Mouse (Mus musculus) spleen, postnatal 36 days (tissue): ENCODE measurements around the gene Dnajc7.
A peak's percentile ranks its signal among the peaks of the same experiment; 100 is the strongest.
"Not testable (repeated sequence)": the region's sequence is repeated elsewhere in the genome, so short reads cannot be mapped to it uniquely, and the experiment has no call there.

ENCODE experiments used
- DNase-seq, 2 experiments: peaks; one replicate each; pipeline ENCODE4 v3.0.0; 2022; ENCODE audit warnings: low spot score in 2 of 2, mixed read lengths in 1 of 2

Dnajc7 gene

GRCm38 (mm10) chr11:100619982-100620381 is at the start of gene Dnajc7:
Gene Dnajc7 (minus strand): TSS chr11:100620168.
- DNase-seq, result no peak

GRCm38 (mm10) chr11:100659806-100660205 is 39.8 kb upstream of the Dnajc7 start:
- no peak for DNase-seq

- DNase-seq, result no peak
Measured at GRCm38 (mm10) chr11:100656458-100656857, 36.5 kb upstream of the Dnajc7 start.

DNA sequence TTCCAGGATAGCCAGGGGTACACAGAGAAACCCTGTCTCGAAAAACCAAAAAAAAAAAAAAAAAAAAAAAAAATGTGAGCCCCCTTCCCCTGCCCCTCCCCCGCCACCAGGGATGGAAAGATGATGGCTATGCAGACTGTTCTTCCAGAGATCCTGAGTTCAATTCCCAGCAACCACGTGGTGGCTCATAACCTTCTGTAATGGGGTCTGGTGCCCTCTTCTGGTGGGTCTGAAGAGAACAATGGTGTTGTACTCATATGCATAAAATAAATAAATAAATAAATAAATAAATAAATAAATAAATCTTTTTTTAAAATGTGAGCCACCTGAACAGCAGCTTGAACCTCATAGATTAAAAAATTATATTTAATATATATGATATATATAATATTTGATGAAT is 35.6 kb upstream of the Dnajc7 start:
- DNase-seq, result not testable (repeated sequence)

GRCm38 (mm10) chr11:100651748-100652147 is 31.8 kb upstream of the Dnajc7 start:
- DNase-seq, result no peak

GRCm38 (mm10) chr11:100651205-100651604 is 31.2 kb upstream of the Dnajc7 start:
- DNase-seq, result no peak

DNA sequence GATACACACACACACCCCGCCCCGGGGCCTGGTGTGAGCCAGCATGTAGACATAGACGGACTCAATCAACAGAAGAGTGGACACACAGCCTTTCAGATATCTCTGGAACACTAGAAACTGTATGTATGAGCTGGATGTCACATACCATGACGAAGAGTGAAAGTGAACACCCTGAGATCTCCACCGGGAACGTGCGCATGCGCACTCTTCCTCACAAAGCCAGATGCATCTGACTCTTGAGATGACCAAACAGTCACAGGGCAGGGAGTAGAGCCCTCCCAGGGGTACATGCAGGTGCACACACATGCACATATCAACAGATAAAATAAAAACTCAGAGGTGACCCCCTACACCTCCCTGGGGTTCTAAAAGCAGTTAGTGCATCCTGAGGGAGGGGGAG is 28.4 kb upstream of the Dnajc7 start:
- DNase-seq, result no peak

DNA sequence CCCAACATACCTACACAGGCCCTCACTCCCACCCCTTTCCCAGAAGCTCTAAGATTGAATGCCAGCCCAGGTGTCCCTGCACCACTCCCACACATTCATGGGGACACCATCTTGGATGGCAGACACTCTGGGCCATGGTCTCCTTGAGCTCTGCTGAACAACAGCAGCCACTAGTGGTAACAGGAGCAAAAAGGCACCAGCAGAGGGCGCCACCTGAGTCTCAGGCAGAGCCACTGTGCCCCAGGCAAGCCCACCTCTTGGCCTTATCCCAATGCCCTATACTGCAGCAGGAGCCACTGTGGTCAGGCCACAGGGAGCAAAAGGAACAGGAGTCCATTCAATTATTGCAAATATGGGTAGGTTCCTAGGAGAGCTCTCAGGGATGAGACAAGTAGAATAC is 26.3 kb upstream of the Dnajc7 start:
- peak; percentile 25 to 37 for DNase-seq

DNA sequence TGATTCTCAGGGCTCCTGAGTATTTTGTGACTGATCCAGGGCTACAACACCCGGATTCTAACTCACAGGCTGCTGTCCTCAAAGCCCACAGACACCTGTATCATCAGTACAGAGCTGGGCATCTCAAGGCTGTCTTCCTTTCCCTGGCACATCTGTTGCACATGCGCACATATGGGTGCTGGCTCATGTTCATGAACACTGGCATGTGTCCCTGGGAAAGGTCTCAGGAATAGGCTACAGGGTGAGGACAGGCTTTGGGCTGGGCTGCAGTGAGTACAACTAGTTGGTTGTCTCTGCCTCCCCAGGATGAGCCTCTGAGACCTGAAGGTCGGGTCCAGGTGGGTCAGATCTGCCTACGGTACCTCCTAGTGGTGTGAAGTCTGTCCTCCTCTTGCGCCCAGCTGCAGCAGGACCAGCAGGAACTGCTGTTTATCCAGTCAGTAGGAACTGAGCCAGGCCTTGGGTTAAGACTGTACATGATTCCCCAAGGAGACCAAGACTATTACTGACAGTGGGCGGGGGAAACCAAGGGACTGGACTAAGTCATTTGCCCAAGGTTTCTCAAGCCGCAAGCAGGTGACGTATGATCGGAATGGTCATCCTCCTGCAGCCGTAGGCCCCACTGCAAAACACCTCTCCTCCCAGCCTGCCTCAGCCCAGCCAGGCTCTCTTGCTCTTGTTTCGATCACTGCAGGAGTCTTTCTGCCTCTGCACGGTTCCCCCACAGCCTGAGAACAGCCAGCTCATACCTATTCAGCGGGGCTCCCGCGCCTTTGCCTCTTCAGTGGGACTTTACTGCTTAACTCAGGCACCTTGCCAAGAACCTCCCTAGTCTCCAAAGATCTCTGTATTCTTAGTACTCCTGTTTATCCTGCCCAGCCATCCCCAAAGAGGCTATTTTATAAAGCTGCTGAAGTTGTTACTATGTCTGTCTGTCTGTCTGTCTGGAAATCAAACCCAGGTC is 23.9 kb upstream of the Dnajc7 start:
- DNase-seq, result no peak

GRCm38 (mm10) chr11:100640159-100640906 is 20.4 kb upstream of the Dnajc7 start:
- no peak for DNase-seq

DNA sequence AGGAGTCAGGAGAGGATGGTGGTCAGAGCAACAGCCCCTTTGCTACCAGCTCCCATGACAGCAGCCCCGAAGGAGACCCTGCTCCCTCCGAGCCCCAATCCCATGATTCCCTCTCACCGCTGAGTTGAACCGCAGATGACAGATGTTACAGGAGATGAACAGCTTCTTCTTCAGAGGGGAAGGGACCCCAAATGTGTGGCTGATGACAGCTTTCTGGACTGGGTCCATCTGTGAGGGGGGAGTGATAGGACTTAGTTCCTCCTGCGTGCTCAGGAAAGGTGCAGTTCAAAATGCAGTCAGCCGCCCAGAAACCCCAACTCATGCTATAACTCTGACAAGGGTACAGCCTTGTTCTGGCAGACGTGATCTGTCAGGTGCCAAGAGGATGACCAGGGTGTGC is 14.6 kb upstream of the Dnajc7 start:
- no peak for DNase-seq

DNA sequence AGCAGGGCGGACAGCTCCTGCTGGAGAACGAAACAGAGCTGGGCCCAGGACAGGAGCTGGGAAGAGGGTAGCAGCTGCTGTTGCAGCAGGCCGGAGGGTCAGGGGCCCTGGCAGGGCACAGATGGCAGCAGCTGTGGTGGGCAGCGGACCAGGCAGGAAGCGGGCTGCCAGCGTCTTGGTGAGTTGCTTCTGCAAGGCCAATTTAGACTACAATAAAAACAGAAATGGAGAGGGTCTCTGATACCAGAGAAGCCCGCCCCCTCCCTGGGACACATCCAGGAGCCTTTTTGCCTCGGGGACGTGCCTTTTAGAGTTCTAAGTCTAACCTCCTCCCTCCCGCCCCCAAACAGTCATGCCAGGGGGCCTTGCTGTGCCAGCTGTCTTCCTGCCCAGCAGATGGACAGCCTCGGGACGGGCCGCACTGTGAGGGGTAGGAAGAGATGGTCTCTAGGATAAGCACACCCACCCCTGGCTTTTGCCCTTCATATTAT is 8.9 kb upstream of the Dnajc7 start:
- no peak for DNase-seq

- peak in 1 of 2 experiments; percentile 32 for DNase-seq
Measured at GRCm38 (mm10) chr11:100628056-100628455, 8.1 kb upstream of the Dnajc7 start.

DNA sequence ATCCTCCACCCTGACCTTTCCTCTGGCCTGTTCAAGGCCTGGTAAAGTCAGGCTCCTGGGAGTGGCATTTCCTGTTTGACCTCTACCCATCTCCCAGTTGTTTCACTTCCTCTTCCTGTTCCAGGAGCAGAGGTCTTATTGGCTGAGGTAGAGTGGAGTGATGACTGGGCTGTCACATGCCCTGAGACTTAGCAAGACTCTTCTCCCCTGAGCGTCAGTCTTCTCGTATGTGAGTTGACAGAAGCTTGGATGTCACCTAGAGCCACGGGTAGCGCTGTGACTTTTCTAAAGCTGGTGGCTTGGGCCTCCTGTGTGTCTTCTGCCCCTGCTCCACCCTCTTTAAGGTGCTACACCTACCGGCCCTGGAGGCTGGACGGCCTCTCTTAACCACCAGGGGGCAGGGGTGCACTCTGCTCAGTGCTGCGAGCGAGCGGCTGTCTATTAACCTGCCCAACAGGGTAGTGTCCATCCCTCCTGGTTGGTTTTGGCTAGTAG is 6.8 kb upstream of the Dnajc7 start:
- peak; percentile 80 for DNase-seq

- DNase-seq, result no peak
Measured at GRCm38 (mm10) chr11:100625754-100626700, 6.1 kb upstream of the Dnajc7 start.

DNA sequence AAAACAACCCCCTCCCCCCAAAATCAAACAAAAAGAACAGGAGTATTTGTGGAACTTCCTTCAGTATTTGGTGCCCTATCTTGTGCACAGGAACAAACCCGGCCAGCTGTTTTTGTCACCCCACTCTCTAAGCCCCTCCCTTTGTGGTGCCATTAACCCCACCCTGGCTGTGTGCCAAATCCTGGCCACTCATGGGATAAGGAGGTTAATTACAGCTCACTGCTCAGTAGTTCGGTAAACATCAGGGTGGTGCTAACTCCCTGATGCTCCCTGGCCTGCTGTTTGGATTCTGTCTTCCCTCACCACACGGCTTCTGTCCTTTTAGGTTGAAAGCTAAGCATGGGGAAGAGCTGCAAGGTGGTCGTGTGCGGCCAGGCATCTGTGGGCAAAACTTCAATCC is 3.9 kb upstream of the Dnajc7 start:
- DNase-seq, result peak; percentile 43 to 58

- peak; percentile 93 to 95 for DNase-seq
Measured at GRCm38 (mm10) chr11:100622714-100623113, 2.7 kb upstream of the Dnajc7 start.

DNA sequence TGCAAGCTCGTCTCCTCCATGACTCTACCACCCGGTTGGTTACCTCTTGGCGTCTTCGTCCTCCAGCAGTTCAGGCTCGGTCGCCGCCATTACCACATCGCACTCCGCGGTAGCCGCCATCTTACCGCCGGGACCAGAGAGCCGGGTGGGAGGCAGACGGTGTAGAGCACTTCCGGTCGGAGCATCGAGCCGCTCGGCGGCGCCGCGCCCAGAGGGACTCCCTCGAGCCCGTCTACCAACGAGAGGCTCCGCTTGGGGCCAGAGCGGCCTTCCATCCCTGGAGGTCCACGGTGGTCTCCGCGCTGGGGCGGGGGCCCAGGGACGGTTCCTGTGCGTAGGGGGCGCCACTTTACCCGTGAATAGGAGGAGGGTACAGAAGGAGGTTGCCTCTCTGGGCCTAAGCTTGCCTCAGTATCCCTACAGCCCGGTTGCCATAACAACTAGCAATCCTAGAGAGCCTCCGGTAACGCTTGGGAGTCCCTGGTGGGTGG is 438 bp downstream of the Dnajc7 start:
- peak; percentile 94 to 96 for DNase-seq

GRCm38 (mm10) chr11:100618761-100619484 is 1.0 kb downstream of the Dnajc7 start, which contains the start of gene Nkiras2:
Gene Nkiras2 (plus strand): TSS chr11:100619244.
- DNase-seq, result peak; percentile 82

DNA sequence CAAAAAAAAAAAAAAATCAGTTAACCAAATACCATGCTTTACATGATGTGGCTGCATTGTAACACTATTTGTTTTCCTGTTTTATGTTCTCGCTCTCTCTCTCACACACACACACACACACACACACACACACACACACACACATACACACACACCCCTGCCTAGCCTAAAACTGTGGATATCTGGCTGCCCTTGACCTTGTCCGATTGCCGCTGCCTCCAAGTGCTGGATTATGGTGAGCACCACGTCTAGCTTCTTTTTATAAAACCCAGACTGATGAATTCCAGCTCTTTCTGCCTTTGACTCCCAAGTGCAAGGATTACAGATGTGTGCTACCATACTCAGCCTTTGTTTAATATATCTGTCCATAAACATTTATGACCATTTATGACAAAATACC is 2.5 kb downstream of the Dnajc7 start:
- no peak for DNase-seq
